Mouse (Mus musculus) stomach, postnatal 0 days (tissue): Measurements from ENCODE around the gene Abcc3. TPM values are rescaled to one million over a fixed set of nuclear protein-coding genes. Genes with fewer than 3 reads are reported as not detected.

ENCODE experiments used
- ATAC-seq: fragments of 200-750 bp; cut with Nextera tagmentation; 2 replicates; pipeline ENCODE4 v1.8.0; 2017; ENCODE audit not compliant: low FRiP score, low TSS enrichment
- DNase-seq: peaks from one replicate; pipeline ENCODE4 v3.0.0-alpha.2; 2016; ENCODE audit warnings: low spot score
- H3K27ac ChIP-seq: fragments of 300-500 bp; sonication (generic); replicated peaks from 2 replicates; pipeline ENCODE4 v1.5.1; 2014; ENCODE audit warnings: mild to moderate bottlenecking, control low read depth
- H3K27me3 ChIP-seq: fragments of 300-500 bp; sonication (generic); 2 replicates; pipeline ENCODE4 v1.6.1; 2014; ENCODE audit warnings: low read length; ENCODE audit not compliant: control insufficient read depth, insufficient read depth
- H3K36me3 ChIP-seq: fragments of 300-500 bp; sonication (generic); 2 replicates; pipeline ENCODE4 v1.6.1; 2014; ENCODE audit warnings: low read length, mixed read lengths; ENCODE audit not compliant: control insufficient read depth, insufficient read depth
- H3K4me1 ChIP-seq: fragments of 300-500 bp; sonication (generic); replicated peaks from 2 replicates; pipeline ENCODE4 v1.6.1; 2014; ENCODE audit warnings: antibody characterized with exemption; ENCODE audit not compliant: control insufficient read depth, insufficient read depth
- H3K4me2 ChIP-seq: fragments of 300-500 bp; sonication (generic); replicated peaks from 2 replicates; pipeline ENCODE4 v1.6.1; 2014; ENCODE audit warnings: low read depth, mild to moderate bottlenecking, control low read depth, moderate library complexity
- H3K4me3 ChIP-seq: fragments of 300-500 bp; sonication (generic); 2 replicates; pipeline ENCODE4 v1.5.1; 2014; ENCODE audit warnings: low read depth, low read length, control low read depth
- H3K9ac ChIP-seq: fragments of 300-500 bp; sonication (generic); 2 replicates; pipeline ENCODE4 v1.6.1; 2014; ENCODE audit warnings: mild to moderate bottlenecking, low read length, control low read depth, mixed read lengths
- H3K9me3 ChIP-seq: fragments of 300-500 bp; sonication (generic); 2 replicates; pipeline ENCODE4 v1.6.1; 2016; ENCODE audit warnings: low read length; ENCODE audit not compliant: control insufficient read depth
- CTCF ChIP-seq: IDR thresholded peaks from 2 replicates; pipeline ENCODE4 v1.5.1; 2016; ENCODE audit warnings: antibody characterized with exemption, low read depth, mild to moderate bottlenecking, moderate library complexity
- EP300 ChIP-seq: optimal IDR thresholded peaks from 2 replicates; pipeline ENCODE3; 2016; ENCODE audit warnings: antibody characterized with exemption
- WGBS: fragments of 180-500 bp; shearing (Covaris S2); extraction: QIAGEN DNeasy Blood & Tissue Kit; methylation state at CpG from one replicate; pipeline ENCODE4 v1.1.7; 2014; 5-methylcytosine and 5-hydroxymethylcytosine counted together
- polyA plus RNA-seq: library from polyadenylated mRNA; unstranded; fragments of >200 nt; fragmentation: Nextera tagmentation; extraction: Ambion mirVana; gene quantifications from 2 replicates; pipeline ENCODE4 v1.2.1, GENCODE M21; 2015

The Abcc3 gene
- polyA plus RNA-seq, 1 experiment from 2014 or later = 25.3 TPM

DNA sequence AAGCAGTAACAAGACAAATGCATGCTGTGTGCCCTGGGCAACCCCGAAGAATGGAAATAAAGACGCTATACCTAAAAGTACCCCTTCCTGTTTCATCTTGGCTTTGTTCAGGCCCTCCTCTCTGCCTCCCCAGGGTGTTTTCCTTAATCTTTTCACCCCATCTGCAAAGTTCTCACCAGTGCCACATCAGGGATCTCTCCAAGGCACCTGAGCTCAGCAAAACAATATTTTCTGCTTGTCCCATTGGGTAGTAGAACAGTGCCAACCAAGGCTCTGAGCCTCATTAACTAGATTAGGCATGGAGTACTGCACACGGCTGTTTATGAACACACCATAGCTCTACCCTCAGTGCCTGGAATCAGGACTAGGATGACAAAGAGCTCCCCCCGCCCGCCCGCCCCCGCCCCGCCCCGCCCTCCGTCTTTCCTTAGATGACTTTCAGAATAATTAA, 65.8 kb downstream of the Abcc3 start:
- ATAC-seq = 0 out of 2 replicates have a peak, but pooled peaks have one; percentile 27
- 5% methylated on average over 10 of the region's 10 CpGs for WGBS

GRCm38 (mm10) chr11:94324618-94325017, 68.2 kb downstream of the Abcc3 start:
- Histone ChIP-seq H3K9ac (no peak overlapping the region), H3K9me3 (no peaks in the 10 kb centered on the region), H3K27ac (no peak overlapping the region), H3K4me1 (peaks cover 7% of the 10 kb centered on the region; the same call in 1 of the 2 replicates), H3K27me3 (no peaks in the 10 kb centered on the region), H3K4me3 (no peak overlapping the region), H3K4me2 (no peak overlapping the region), H3K36me3 (no peaks in the 10 kb centered on the region)
- TF ChIP-seq EP300 (no peak), CTCF (no peak)
- 93% methylated on average over 5 of the region's 5 CpGs for WGBS
- ATAC-seq (no peak), DNase-seq (no peak)

More for the DNA sequence above, 65.8 kb downstream of the Abcc3 start:
- TF ChIP-seq EP300 (no peak), CTCF (no peak)
- H3K4me2 ChIP-seq = peak overlapping the region; percentile 80
- peaks cover 7% of the 10 kb centered on the region; the same call in 1 of the 2 replicates for H3K4me1 ChIP-seq
- H3K9ac ChIP-seq = no peak overlapping the region
- H3K9me3 ChIP-seq = no peaks in the 10 kb centered on the region
- no peak for DNase-seq
- H3K27me3 ChIP-seq = no peaks in the 10 kb centered on the region
- peak overlapping the region; percentile 68 for H3K4me3 ChIP-seq
- H3K27ac ChIP-seq = peak overlapping the region; percentile 99
- H3K36me3 ChIP-seq = no peaks in the 10 kb centered on the region

DNA sequence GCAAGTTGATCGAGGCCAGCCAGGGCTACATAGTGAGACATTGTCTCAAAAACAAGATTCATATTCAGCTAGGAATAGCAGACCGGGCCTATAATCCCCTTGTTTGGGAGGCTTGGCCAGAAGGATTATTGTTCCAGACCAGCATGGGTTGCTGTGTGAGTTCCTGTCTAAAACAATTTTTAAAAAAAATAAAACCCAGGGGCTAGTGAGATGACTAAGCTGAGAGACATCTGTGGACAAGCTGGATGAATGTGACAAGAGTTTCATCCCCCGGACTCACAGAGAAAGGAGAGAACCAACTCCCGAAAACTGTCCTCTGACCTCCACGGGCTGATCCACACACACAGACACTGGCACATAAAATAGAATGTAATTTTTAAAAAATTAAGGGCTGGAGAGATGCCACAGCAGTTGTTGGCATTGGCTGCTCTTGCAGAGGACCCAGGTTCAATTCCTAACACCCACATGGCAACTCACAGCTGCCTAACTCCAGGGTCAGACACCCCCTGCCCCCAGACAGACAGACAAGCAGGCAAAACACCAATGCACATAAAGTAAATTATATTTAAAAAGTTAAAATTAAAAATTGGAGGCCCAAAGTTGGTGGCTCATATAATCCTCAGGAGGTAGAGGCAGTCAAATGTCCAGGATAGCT, 69.4 kb downstream of the Abcc3 start:
- peak overlapping the region; percentile 98 for H3K27ac ChIP-seq
- no peaks in the 10 kb centered on the region for H3K9me3 ChIP-seq
- no peaks in the 10 kb centered on the region for H3K36me3 ChIP-seq
- DNase-seq (no peak), ATAC-seq (no peak)
- no peak overlapping the region for H3K4me2 ChIP-seq
- H3K4me3 ChIP-seq = no peak overlapping the region
- no peak overlapping the region for H3K9ac ChIP-seq
- peaks cover 7% of the 10 kb centered on the region; the same call in 1 of the 2 replicates for H3K4me1 ChIP-seq
- TF ChIP-seq EP300 (no peak), CTCF (no peak)
- H3K27me3 ChIP-seq = no peaks in the 10 kb centered on the region
- 59% methylated on average over 5 of the region's 5 CpGs for WGBS

- DNase-seq (no peak), ATAC-seq (no peak)
- H3K9me3 ChIP-seq = no peaks in the 10 kb centered on the region
- H3K4me2 ChIP-seq = peak overlapping the region; percentile 77
- peak overlapping the region; percentile 98 for H3K9ac ChIP-seq
- WGBS = 33% methylated on average over 5 of the region's 5 CpGs
- H3K27ac ChIP-seq = peak overlapping the region; percentile 98
- H3K4me3 ChIP-seq = peak overlapping the region; percentile 99
- H3K36me3 ChIP-seq = no peaks in the 10 kb centered on the region
- peaks cover 7% of the 10 kb centered on the region; the same call in 1 of the 2 replicates for H3K4me1 ChIP-seq
- TF ChIP-seq EP300 = no peak
- no peak for TF ChIP-seq CTCF
- no peaks in the 10 kb centered on the region for H3K27me3 ChIP-seq
Measured at GRCm38 (mm10) chr11:94322636-94323035, 70.2 kb downstream of the Abcc3 start.

DNA sequence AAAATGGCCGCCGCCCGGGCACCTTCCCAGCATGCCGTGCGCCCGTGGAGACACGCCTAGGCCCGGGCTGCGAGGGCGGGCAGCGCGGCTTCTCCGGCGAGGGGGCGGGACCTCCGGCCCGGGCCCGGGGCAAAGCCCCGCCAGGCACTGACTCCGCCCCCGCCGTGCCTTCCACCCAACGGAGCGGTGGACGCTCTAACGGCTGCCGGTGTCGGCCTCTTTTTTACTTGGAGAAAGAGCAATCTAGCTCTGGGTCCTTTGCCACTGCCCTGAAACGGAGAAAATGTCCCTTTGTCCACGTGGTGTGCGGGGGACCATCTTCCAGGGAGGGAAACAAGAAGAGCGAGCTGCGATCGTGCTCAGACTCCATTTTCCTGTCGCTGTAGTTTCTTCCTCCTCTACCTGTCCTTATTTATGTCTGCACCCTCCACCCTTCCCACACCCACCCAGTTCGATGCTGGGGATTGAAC, 70.8 kb downstream of the Abcc3 start, which contains the start of gene Luc7l3:
Luc7l3 (minus strand) TSS at position 58 of the 470 bp plus-strand sequence.
- under 1% methylated on average over 35 of the region's 36 CpGs for WGBS
- Histone ChIP-seq H3K4me1 (peaks cover 9% of the 10 kb centered on the region; the same call in 1 of the 2 replicates), H3K36me3 (no peaks in the 10 kb centered on the region), H3K4me2 (peak within 1 kb of the TSS; percentile 77), H3K27ac (peak within 1 kb of the TSS; percentile 98), H3K4me3 (peak within 1 kb of the TSS; percentile 99), H3K9ac (peak within 1 kb of the TSS; percentile 98), H3K27me3 (no peaks in the 10 kb centered on the region), H3K9me3 (no peaks in the 10 kb centered on the region)
- ATAC-seq = peak; percentile 94
- DNase-seq = peak; percentile 97
- TF ChIP-seq EP300 (no peak), CTCF (no peak)
